In genomic region chr9:112177569-112177968, GRCm38 (mm10) we compare ENCODE assay signal across 21 mouse cellular contexts.
"Had no signal": no experiment of that assay in that cellular context is flagged by ENCODE, and none has a peak within 500 bp of the region (broad histone marks: within the 10 kb centered on the region; RNA-seq: fewer than 3 reads in every experiment).

No protein-coding gene starts in this region.

- DNase-seq: kidney, adult 18-20 months; kidney, adult 9 months; kidney, postnatal 14 days; kidney, postnatal 4 days; layer of hippocampus, adult 9-11 months; layer of hippocampus, postnatal 36 days; liver; lung, adult 18-20 months; lung, postnatal 10 days; lung, postnatal 36 days; midbrain, embryonic 14.5 days; spleen, adult 18-20 months; thymus, postnatal 25 days had no signal

- H3K27ac ChIP-seq: limb, embryonic 10.5 days; limb, embryonic 13.5 days; liver, embryonic 12.5 days; liver, embryonic 15.5 days; lung, embryonic 15.5 days; midbrain, embryonic 10.5 days; stomach, embryonic 15.5 days had no signal

- H3K4me3 ChIP-seq: limb, embryonic 10.5 days; limb, embryonic 13.5 days; liver, embryonic 12.5 days; liver, embryonic 15.5 days; lung, embryonic 15.5 days; megakaryocyte, embryonic 14.5 days; midbrain, embryonic 10.5 days; stomach, embryonic 15.5 days had no signal
